Mouse (Mus musculus) urinary bladder, postnatal 14 days (tissue): ENCODE measurements at regions not wholly inside any gene's neighbourhood (a gene's known extent, or its start where the extent isn't known, plus 50 kb on each side); places are given as distances from the start of the nearest gene placed in this dataset.
"Not testable (repeated sequence)": the region's sequence is repeated elsewhere in the genome, so short reads cannot be mapped to it uniquely, and the experiment has no call there.

Experiments used
- DNase-seq: peaks from one replicate; pipeline ENCODE4 v3.0.0; 2021; ENCODE audit warnings: low spot score

GRCm38 (mm10) chr16:73182258-73182657, 874.2 kb downstream of the Robo1 start:
- no peak for DNase-seq

GRCm38 (mm10) chr16:73155447-73155846, 847.3 kb downstream of the Robo1 start:
- DNase-seq: no peak

GRCm38 (mm10) chr16:73127927-73128326, 819.8 kb downstream of the Robo1 start:
- DNase-seq: not testable (repeated sequence)

GRCm38 (mm10) chr16:73120568-73120967, 812.5 kb downstream of the Robo1 start:
- DNase-seq: no peak

GRCm38 (mm10) chr16:73117338-73117737, 809.2 kb downstream of the Robo1 start:
- no peak for DNase-seq

- DNase-seq: no peak
These were observed 799.9 kb downstream of the Robo1 start for GRCm38 (mm10) chr16:73108021-73108452.

- DNase-seq: no peak
These were observed 799.5 kb downstream of the Robo1 start for GRCm38 (mm10) chr16:73107608-73108007.

GRCm38 (mm10) chr16:73105496-73105895, 797.4 kb downstream of the Robo1 start:
- no peak for DNase-seq

- DNase-seq: no peak
These were observed 792.2 kb downstream of the Robo1 start for GRCm38 (mm10) chr16:73100273-73100672.

- peak; percentile 8 for DNase-seq
These were observed 790.7 kb downstream of the Robo1 start for GRCm38 (mm10) chr16:73098760-73099159.

- DNase-seq: no peak
These were observed 789.1 kb downstream of the Robo1 start for GRCm38 (mm10) chr16:73097176-73097575.

GRCm38 (mm10) chr16:73096091-73097083, 788.3 kb downstream of the Robo1 start:
- DNase-seq: no peak
